Mouse (Mus musculus) cerebellum, adult 9-11 months (tissue): ENCODE measurements around the gene Rnf216.
"Not testable (repeated sequence)": the region's sequence is repeated elsewhere in the genome, so short reads cannot be mapped to it uniquely, and the experiment has no call there.

ENCODE experiments used
- DNase-seq: peaks from one replicate; pipeline ENCODE4 v3.0.0; 2022

Gene Rnf216

DNA sequence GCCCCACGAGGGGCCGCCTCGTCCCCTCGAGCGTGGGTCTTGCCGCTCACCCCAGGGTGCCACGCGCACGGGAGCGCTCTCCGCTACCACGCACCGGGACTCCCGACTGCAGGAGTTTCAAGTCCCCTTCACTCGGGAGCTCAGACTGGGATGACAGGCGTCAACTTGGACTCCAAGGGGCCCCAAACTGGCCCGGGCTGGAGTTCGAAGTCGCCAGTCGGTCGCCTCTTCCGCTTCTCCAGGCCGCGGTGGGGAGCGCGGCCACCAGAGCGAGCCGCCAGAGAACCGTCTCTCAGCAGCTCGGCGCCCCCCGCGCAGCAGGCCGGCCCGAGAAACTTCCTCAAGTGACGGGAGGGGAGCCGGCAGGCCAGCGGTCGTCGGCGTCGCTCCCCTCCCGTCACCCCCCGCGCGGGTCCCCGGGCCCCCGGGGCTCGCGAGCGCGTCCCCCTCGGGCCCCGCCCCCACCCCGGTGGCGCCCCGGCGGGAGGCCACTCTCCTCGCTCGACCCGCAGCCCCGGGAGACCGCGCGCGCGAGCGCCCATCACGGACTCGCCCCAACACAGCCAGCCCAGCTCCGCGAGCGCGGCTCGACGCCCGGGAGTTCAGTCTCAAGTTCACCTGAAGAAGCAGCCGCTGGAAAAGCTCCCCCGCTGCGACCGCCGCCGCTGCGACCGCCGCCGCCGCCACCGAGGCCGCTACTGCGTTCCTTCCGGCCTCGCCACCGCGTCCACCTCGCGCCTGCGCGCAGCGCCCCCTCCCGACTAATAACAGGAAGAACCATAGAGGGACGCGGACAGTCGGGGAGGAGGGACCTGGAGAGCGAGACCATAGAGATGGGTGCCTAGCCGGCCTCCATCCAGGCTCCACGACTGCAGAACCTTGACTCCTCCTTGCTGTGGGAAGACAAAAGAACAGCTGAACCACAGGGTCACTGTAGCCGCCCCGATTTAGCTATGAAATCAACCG is at the start of gene Rnf216:
Gene Rnf216 (minus strand): TSS at position 714 of the 966 bp plus-strand sequence.
- DNase-seq: peak; percentile 95

DNA sequence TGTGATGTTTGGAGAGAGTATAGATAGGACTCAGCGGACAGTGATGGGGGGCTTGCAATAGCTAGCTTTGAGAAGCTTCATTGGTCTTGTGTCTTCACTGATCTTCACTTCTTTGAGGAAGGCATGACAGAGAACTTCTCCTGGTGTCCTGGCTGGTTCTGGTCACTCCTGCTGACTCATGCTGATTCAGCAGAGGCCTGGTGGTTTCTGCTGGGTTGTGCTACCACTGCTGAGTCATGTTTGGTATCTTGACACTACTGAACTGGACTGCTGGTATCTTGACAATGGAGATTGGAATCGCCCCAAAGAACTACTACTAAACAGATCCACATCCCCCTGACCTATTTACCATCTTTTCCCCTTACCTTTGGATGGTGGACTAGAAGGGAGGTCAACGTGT is 42.7 kb upstream of the Rnf216 start:
- no peak for DNase-seq

DNA sequence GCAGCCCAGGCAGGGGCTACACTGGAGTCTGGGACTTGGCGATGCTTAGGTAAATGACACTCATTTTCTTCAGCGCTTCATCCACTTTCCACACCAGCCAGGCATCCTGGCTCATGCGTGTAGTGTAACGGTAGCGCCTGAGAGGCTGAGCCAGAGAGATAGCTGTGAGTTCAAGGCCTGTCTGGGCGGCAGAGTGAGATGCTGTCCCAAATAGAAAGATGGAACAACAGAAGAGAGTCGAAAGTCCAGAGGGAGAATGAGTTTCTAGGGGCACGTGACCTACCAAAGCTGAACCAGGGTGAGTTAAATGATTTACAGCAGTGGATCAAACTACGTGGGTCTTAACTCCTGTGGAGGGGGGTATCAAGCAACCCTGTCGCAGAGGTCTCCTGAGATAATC is 41.0 kb upstream of the Rnf216 start:
- DNase-seq: no peak

DNA sequence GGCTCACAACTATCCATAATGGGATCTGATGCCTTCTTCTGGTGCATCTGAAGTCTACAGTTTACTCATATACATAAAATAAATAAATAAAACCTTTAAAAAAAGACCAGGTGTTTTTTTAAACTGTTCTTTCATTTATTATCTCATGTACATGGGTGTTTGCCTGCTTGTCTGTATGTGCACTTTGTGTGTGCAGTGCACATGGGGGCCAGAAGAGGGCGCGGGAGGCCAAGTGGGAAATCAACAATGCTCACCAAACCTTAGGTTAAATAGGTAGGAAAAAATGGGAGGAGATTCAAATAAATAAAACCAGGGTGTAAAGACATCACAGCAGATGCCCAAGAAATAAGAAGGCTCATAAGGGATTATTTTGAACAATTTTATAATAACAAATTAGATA is 37.2 kb upstream of the Rnf216 start:
- no peak for DNase-seq

DNA sequence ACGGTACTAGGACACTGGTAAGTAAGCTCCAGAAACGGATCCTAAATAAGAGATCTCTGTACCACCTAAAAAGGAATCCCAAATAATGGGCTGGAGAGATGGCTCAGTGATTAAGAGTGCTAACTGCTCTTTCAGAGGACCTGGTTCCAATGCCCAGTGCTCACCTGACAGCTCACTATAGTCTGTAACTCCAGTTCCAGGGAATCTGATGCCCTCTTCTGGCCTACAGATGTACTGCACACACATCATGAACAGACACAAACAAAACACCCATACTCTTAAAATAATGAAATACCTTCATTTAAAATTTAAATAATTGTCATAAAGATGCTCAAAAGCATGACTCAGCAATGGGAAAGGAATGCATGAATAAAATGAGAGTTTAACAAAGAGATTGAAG is 36.7 kb upstream of the Rnf216 start:
- DNase-seq: no peak

DNA sequence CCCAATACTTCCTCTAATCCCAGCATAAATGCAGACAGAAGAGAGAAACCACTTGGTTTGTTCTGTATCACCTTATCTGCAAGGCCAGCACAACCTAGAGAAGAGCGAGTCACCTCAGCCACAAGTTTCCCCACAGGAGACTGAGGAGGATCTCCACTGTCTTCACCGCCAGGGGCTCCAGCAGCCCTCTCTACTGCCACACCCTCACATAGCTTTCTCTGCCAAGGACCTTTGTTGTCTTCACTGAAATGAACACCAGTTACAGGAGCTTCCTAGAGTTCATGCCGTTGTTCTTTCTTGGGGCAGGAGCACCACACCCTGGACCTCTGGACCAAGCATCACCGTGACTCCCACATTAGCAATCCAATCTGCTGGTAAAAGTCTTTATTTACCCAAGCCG is 35.9 kb upstream of the Rnf216 start:
- no peak for DNase-seq

DNA sequence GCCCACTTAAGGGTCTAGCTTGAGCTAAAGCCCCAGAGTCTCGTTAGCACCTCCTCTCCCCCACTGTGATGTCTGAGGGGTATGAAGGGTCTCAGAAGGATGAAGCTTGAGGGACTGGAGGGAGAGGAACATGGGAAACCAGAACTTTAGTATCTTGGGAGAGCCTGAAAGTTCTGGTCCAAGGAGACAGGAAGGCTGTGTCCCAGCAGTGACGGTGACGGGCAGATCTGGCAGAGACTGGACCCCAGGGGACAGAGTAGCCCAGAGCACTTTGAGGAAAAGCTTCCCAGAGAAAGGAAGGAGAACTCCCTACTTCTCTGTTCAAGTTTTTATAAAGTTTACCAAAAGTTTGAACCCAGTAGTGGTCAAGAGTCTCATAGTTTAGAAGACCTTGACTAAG is 34.7 kb upstream of the Rnf216 start, which contains the start of gene Olfr718-ps1:
Gene Olfr718-ps1 (minus strand): TSS at position 101 of the 400 bp plus-strand sequence.
- DNase-seq: no peak

DNA sequence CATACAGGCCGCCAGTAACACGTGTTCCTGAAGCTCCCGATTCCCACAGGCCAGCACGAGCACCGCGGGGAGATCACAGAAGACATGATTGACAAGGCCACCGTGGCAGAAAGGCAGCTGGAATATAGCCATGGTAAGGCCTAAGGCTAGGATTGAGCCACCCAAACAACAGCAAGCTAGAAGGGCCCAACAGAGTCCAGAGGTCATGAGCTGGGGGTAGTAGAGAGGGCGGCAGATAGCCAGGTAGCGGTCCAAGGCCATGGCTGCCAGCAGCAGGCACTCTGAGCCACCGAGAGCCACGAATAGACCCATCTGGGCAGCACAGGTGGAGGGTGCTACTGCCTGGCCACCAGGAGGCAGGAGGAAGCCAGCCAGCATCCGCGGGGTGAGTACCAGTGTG is 24.8 kb upstream of the Rnf216 start:
- DNase-seq: no peak

DNA sequence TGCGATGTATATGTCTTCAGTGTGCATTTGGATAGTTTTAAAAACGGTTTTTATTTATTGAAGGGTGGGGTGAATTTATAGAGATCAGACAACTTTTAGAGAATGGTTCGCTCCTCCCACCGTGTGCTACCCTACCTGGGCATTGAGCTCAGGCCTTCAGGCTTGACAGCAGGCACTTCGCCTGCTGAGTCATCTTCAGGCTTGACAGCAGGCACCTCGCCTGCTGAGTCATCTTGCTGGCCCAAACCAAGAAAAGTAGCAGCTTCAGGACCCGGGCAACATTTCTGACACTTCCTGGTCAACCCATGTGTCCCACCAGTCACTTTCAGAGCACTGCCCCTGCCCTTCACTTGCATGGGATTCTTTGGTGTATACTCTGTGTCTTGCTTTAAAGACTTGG is 22.2 kb upstream of the Rnf216 start:
- DNase-seq: no peak

DNA sequence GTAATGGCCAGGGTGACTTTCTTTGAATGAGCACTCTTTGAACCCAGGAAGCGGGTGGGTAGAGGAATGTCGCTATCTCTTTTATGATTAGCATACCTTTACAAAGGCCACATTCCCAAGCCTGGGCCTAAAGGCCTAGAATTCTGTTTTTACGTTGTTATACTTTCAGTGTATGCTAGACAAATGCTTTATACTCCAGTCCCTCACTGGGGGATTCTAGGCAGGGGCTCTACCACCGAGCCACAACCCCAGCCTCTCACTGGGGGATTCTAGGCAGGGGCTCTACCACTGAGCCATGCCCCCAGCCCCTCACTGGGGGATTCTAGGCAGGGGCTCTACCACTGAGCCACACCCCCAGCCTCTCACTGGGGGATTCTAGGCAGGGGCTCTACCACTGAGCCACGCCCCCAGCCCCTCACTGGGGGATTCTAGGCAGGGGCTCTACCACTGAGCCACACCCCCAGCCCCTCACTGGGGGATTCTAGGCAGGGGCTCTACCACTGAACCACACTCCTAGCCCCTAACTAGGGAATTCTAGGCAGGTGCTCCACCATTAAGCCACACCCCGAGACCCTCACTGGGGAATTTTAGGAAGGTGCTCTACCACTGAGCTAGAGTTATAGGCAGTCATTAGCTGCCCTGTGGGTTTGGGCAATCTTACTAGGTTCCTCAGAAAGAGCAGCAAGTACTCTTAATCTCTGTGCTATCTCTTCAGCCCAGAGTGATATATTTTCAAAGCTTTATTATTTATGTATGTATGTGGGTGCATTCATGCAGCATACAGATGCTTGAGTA is 21.6 kb upstream of the Rnf216 start:
- DNase-seq: not testable (repeated sequence)

DNA sequence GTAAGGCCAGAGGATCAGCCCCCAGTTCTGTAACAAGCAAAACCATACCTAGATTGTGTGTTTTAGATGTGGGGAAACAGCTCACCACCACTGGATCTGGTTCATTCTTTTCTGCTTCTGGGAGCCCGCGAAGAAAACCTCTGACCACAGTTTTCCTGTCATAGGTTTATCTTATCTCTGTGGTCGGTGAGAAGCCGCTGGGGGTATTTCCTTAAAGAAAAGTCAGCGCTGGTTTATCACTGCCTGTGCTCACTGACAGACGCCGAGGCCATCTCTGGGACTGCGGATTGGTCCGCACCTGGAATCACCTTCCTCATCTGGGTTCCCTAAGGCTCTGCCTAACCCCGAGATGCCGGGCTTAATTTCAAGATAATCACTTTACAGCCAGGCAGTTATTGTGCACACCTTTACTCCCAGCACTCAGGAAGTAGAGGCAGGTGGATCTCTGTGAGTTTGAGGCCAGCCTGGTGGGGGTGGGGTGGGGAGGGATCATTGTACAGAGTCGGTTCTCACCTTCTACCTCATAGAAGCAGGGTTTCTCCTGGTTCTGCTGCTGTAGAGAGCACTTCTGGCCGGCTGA is 20.2 kb upstream of the Rnf216 start:
- DNase-seq: no peak

DNA sequence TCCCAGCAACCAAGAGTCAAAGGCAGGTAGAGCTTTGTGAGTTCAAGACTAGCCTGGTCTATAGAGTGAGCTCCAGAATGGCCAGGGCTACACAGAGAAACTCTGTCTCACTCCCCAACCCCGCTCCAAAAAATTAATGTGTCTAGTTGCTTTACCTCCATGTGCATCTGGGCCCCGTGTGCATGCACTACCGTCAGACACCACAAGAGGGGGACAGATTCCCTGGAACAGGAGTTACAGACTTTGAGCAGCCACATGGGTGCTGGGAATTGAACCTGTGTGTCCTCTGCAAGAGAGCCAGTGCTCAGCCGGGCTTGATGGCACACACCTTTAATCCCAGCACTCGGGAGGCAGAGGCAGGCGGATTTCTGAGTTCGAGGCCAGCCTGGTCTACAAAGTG is 17.5 kb upstream of the Rnf216 start:
- DNase-seq: no peak

DNA sequence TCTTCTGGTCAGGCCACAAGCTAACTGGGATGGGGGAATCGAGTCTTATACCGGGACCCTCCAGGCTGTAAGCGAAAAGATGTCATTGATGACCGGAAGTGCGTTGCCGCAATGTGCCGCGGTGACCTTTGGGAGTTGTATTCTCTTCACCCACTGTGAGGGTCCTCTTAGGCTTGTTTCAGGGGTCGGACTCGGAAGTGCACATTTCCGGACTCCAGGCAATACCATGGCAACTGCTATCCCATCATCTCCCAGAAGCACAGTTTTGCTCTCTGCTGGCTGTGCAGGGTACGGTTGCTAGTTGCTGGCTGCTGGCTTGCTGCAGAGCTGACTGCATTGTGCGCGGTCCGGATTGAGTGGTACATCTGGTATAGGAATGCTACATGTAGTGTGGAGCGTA is 16.3 kb upstream of the Rnf216 start:
- DNase-seq: no peak

DNA sequence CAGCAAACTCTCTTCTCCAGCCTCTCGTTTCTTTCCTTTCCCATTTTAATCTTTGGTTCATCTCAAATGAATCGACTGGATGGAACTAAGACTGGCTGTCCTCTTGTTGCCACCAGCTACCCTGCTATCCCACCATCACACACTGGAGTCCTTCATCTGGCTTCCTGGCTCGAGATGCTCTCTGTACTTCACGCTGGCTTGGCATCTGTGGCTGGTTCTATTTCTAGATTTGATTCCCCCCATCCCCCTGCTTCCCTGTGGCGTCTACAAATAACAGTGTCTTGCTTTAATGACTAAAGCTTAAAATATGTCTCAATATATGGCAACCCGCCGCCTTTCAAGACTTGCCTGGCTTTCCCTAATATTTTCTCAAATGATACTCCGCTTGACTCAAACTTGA is 15.0 kb upstream of the Rnf216 start:
- peak; percentile 84 for DNase-seq

DNA sequence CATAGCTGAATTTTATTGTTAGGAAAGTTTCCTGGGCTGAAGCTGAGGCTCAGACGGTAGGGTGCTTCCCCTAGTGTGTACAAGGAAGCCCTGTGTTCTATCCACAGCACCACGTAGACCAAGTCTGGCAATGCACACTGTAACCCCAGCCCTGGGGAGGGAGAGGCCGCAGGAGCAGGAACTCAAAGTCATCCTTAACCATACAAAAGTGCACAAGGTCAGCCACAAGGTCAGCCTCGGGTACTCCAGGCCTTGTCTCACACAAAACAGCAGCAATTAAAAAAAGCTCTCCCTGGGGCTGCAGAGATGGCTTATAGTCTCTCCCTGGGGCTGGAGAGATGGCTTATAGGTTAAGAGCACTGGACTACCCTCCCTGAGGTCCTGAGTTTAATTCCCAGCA is 14.1 kb upstream of the Rnf216 start:
- no peak for DNase-seq

DNA sequence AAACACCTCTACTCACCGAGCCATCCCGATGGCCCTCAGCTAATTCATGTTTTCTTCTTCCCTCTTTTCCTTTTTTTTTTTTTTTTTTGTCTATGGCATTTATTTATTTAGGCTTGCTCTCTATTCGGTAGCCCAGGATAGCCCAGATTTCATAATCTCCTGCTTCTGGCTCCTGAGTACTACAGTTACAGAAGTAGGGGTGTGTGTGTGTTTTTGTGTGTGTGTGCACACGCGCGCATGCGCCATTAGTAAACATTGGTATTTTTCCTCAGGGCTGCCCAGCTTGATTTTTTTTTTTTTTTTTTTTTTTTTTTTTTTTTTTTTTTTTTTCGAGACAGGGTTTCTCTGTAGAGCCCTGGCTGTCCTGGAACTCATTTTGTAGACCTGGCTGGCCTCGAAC is 13.3 kb upstream of the Rnf216 start:
- DNase-seq: no peak

DNA sequence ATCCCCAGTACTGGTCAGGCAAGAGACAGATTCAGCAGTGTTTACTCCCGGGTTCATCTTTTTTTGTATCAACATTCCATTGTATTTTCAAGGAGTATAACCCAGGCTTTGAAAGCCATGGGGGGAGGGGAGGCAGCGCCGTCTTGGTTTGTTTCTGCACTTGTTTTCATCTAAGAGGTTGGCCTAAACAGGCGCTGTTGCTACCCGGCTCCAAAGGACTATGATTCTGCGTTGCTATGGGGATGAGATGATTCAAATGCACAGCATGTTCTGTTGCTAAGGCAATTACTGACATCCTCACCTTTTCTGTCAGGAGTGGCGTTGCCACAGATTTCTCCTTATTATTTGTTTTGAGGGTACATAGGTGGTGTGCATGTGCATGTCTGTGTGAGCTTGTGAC is 12.8 kb upstream of the Rnf216 start:
- DNase-seq: no peak

DNA sequence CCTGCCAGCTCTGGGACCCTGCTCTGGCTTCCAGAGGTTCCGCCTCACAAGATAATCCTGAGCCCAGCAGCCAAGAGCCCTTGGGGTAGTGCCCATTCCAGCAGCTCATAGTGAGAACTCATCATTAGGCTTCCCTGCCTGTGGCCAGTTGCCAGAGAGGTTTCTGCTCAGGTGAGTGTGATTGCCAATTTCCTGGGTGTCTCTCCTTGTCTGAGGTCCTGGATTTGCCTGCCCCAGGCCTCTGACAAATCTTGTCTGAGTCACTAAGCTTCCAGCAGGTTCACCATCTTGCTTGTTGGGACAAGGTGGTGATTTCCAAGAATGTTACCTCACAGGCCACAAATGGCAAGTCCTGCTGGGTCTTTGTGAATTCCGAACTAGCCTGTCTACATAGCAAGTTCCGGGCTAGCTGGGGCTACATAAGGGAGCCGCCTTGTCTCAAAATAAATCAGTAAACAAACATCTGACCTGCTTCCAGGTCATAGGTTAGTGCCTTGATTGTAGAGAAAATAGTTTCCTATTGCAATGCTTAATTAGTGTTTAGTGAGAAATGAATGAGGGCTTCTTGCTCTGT is 12.1 kb upstream of the Rnf216 start:
- DNase-seq: no peak

DNA sequence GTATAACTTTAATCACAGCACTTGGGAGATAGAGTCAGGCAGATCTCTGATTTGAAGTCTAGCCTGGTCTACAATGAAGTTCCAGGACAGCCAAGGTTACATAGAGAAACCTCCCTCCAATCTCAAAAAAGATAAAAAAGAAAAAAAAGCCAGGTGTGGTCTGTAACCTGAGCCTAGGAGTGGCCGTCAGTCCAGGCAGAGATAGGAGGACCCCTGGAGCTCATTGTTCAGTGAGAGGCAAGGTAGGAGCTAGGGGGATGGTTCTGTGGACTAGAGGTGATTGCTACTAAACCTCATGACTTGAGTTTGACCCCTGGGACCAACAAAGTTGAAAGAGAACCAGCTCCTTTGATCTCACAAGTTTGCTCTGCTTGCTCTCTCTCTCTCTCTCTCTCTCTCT is 9.9 kb upstream of the Rnf216 start:
- DNase-seq: no peak

DNA sequence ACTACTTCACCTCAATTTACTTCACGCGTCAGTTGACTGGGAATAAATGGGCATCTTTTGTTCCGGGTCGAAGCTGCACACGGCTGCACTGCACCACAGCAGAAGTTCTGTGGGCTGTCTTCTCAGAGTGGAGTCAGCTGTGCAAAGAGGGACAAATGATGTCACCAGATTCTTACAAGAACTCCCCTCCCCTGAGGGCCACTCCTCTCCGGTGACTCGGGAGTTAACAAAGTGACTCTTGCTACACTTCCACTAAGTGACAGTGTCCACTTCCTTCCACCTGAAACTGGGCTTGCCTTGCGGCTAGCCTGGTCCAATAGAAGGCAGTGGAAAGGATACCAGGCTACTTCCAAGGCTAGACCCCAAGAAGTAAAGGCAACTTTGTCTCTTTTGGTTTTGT is 9.3 kb upstream of the Rnf216 start:
- DNase-seq: no peak

DNA sequence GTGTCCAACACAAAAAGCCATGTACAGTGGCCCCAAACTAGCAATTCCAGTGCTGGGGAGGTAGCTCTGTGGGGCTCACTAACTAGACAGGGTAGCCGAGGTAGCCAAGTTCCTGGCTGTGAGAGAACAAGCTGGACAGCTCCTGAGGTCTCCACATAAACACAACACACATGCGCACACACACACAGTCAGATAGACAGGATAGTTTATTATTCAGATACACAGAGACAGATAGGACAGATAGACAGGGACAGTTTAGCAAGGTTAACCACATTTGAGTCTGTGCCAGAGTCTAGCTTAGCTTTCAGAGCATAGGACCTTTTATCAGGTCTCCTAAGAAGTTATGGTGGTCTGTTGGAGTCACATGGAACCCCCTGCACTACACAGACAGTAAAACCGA is 6.0 kb downstream of the Rnf216 start:
- no peak for DNase-seq

DNA sequence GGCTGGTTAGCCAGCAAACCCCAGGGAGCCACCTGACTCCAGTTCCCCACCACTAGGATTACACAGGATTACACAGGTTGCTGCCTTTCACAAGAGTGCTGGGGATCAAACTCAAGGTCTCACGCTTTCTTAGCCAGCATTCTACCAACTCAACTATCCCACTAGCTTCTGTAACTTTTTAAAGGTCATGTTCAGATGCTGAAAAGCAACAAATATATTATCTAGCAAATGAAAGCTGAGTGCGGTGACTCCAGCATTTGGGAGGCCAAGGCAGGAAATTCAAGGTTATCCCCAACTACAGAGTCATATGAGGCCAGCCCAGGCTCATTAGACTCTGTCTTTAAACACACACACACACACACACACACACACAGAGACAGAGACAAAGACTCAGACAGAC is 9.6 kb downstream of the Rnf216 start:
- no peak for DNase-seq

DNA sequence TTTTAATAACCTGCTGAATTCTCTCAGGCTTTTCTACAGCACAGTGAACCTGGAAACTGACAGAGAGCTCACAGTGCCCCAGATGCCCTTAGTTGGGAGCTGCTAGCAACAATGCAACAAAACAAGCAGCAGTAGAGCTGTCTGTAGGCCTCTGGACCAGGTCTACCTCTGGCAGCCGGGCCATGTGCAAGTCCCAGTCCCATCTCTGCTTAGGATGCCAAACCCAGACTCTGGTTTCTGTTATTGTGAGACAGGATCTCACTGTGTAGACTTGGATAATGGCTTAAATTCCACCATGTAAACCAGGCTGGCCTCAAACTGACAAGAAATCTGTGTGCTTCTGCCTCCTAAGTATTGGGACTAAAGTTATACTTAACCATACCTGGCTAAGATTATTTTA is 11.2 kb downstream of the Rnf216 start:
- no peak for DNase-seq
